Mouse (Mus musculus) stomach, embryonic 16.5 days (tissue): ENCODE measurements at regions not wholly inside any gene's neighbourhood (a gene's known extent, or its start where the extent isn't known, plus 50 kb on each side); places are given as distances from the start of the nearest gene placed in this dataset.

ENCODE experiments used
- ATAC-seq: fragments of 200-750 bp; cut with Nextera tagmentation; 2 replicates; pipeline ENCODE4 v1.8.0; 2017; ENCODE audit warnings: moderate number of reproducible peaks, moderate TSS enrichment; ENCODE audit not compliant: insufficient read depth, low FRiP score
- H3K27ac ChIP-seq: fragments of 300-500 bp; sonication (generic); 2 replicates; pipeline ENCODE4 v1.5.1; 2014; ENCODE audit warnings: low read length
- H3K27me3 ChIP-seq: fragments of 300-500 bp; sonication (generic); 2 replicates; pipeline ENCODE4 v1.6.1; 2014; ENCODE audit warnings: low read length, control low read depth, mixed read lengths; ENCODE audit not compliant: control insufficient read depth, insufficient read depth
- H3K36me3 ChIP-seq: fragments of 300-500 bp; sonication (generic); 2 replicates; pipeline ENCODE4 v1.6.1; 2014; ENCODE audit warnings: low read length; ENCODE audit not compliant: control insufficient read depth, insufficient read depth
- H3K4me1 ChIP-seq: fragments of 300-500 bp; sonication (generic); 2 replicates; pipeline ENCODE4 v1.6.1; 2014; ENCODE audit warnings: low read length, control low read depth, mixed read lengths; ENCODE audit not compliant: control insufficient read depth, insufficient read depth
- H3K4me2 ChIP-seq: fragments of 300-500 bp; sonication (generic); 2 replicates; pipeline ENCODE4 v1.6.1; 2014; ENCODE audit warnings: low read depth, low read length, mixed read lengths
- H3K4me3 ChIP-seq: fragments of 300-500 bp; sonication (generic); replicated peaks from 2 replicates; pipeline ENCODE4 v1.5.1; 2014; ENCODE audit warnings: mild to moderate bottlenecking, low read length
- H3K9ac ChIP-seq: fragments of 300-500 bp; sonication (generic); 2 replicates; pipeline ENCODE4 v1.6.1; 2014; ENCODE audit warnings: low read length
- H3K9me3 ChIP-seq: fragments of 300-500 bp; sonication (generic); replicated peaks from 2 replicates; pipeline ENCODE4 v1.6.1; 2016; ENCODE audit warnings: low read length, control low read depth; ENCODE audit not compliant: control insufficient read depth
- WGBS: fragments of 180-500 bp; shearing (Covaris S2); extraction: QIAGEN DNeasy Blood & Tissue Kit; methylation state at CpG from one replicate; pipeline ENCODE4 v1.1.7; 2014; 5-methylcytosine and 5-hydroxymethylcytosine counted together

DNA sequence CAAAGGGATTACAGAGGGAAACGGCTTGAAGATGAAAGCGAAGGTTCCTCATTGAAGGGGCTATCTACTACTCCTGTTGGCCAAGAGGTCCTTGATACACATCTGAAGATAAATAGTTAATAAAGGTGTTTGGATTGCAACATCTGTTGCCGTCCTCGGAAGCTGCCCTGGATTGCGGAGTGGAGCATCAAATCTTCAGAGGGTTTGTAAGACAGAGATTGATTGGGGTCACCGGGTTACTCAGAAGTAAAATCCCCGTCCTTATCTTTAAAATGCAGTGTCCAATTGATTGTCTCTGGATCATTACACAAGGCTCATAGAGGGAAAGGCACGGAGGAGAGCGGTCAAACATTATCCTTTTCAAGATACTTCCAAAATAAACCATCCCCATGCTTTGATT is 212.4 kb upstream of the Hes1 start:
- Histone ChIP-seq H3K4me3 (no peak overlapping the region), H3K9me3 (no peaks in the 10 kb centered on the region), H3K4me2 (no peak overlapping the region), H3K36me3 (no peaks in the 10 kb centered on the region), H3K27ac (no peak overlapping the region), H3K4me1 (no peaks in the 10 kb centered on the region), H3K27me3 (no peaks in the 10 kb centered on the region), H3K9ac (no peak overlapping the region)
- no peak for ATAC-seq
- WGBS: 32% methylated on average over 9 of the region's 9 CpGs

DNA sequence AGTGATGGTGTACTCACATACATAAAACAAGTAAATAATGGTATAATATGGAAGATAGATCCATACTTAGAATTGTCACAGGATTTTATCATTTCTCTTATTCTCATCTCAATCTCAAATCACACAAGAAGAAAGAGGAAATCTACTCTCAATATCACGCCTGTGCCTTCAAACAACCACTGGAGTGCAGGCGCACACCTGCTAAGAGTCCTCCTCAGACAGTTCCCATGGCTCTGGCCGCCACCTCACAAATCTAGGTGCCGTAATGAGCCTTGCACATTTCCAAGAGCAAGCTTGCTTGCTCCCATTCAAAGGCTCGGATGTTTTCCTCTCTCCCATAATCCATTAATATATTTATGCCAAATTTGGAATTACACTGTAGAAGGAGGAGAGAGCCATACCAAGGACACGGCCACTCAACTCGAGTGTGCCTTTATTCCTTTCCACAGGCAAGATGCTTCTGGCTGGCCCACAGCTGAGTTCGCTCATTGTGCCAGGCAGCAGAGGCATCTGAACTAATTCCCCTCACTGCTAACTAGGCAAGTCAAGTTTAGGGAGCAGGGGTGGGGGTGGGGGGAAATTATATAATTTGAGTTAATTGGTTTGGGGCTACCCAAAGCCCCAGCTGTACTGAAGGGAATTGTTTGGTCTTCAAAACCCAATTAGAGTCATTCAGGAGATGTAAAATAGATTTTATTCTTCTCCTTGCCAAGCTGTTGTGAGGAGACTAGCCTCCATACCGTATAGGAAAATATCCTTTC is 209.2 kb upstream of the Hes1 start:
- no peaks in the 10 kb centered on the region for H3K9me3 ChIP-seq
- no peaks in the 10 kb centered on the region for H3K27me3 ChIP-seq
- 80% methylated on average over 9 of the region's 9 CpGs for WGBS
- no peaks in the 10 kb centered on the region; the same call in 1 of the 2 replicates for H3K4me1 ChIP-seq
- no peak overlapping the region for H3K4me3 ChIP-seq
- no peak overlapping the region for H3K9ac ChIP-seq
- H3K27ac ChIP-seq: no peak overlapping the region
- no peaks in the 10 kb centered on the region for H3K36me3 ChIP-seq
- no peak for ATAC-seq
- no peak overlapping the region for H3K4me2 ChIP-seq

DNA sequence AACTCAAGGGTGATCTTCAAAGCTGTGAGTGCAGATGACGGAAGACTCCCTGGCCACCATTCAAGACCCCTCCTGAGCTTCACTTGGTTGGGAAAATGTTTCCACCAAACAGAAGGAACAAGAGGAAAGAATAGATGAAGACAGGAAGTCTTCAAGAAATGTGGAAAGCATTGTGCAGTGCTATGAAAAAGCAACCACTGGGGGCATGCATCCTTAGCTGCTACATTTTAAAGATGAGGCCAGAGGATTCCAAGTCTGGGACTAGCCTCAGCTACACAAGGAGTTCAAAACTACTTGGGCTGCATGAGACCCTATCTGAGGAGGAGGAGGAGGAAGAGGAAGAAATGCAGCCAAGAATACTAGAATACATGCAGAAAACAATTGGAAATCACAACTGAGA is 207.6 kb upstream of the Hes1 start:
- Histone ChIP-seq H3K36me3 (no peaks in the 10 kb centered on the region), H3K27ac (no peak overlapping the region), H3K9ac (no peak overlapping the region), H3K9me3 (no peaks in the 10 kb centered on the region), H3K4me3 (no peak overlapping the region), H3K27me3 (no peaks in the 10 kb centered on the region), H3K4me1 (peaks cover 7% of the 10 kb centered on the region), H3K4me2 (no peak overlapping the region)
- ATAC-seq: no peak
- WGBS: 93% methylated on average over 1 of the region's 1 CpGs

GRCm38 (mm10) chr16:29858645-29859044 is 205.5 kb upstream of the Hes1 start:
- Histone ChIP-seq H3K4me3 (no peak overlapping the region), H3K9me3 (no peaks in the 10 kb centered on the region), H3K27ac (no peak overlapping the region), H3K36me3 (no peaks in the 10 kb centered on the region), H3K4me2 (no peak overlapping the region), H3K27me3 (no peaks in the 10 kb centered on the region), H3K4me1 (peaks cover 7% of the 10 kb centered on the region), H3K9ac (no peak overlapping the region)
- WGBS: 68% methylated on average over 5 of the region's 5 CpGs
- no peak for ATAC-seq

DNA sequence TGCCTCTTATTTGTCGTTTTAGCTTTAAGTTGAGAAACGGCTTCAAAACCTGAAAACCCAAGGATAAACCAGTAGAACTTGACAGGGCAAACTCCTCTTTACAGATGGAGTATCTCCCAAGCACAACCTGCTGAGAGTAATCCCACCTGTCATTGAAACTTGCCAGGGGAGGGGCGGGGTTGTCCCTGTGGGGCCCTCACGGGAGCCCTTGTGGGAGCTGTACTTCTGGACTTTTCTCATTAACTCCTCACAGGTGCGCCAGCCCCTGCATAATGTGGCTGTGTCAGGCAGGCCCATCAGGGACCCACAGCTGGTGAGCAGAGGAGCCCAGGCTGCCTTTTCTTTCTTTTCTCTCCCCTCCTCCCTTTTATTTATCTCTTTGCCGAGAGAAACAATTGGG is 203.9 kb upstream of the Hes1 start:
- no peak overlapping the region for H3K4me3 ChIP-seq
- H3K4me1 ChIP-seq: peaks cover 7% of the 10 kb centered on the region
- H3K9ac ChIP-seq: no peak overlapping the region
- WGBS: 28% methylated on average over 6 of the region's 6 CpGs
- peak; percentile 55; the same call in 1 of the 2 replicates for ATAC-seq
- H3K27ac ChIP-seq: peak overlapping the region; percentile 79
- 0 out of 2 replicates have a peak overlapping the region, but pooled peaks have one; percentile 4 for H3K4me2 ChIP-seq
- no peaks in the 10 kb centered on the region for H3K27me3 ChIP-seq
- H3K9me3 ChIP-seq: no peaks in the 10 kb centered on the region
- no peaks in the 10 kb centered on the region for H3K36me3 ChIP-seq

DNA sequence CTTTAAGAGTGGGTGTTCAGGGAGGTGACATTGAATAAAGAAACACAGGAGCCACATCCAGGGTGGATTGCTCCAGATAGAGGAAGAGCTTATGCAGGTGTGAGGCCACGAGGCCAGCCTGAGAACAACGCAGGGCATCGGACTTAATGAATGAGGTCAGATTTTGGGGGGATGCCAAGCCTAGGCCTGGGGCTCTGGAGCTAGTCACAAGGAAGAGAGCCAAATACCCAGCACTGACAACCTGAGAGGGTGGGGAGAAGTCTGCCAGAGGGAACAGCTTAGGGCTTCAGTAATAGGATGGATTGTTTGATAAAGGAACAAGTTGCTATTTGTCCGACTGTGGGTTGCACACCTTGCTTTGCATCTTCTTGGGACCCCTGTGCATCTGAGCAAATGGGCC is 203.1 kb upstream of the Hes1 start:
- Histone ChIP-seq H3K9ac (peak overlapping the region; percentile 22; the same call in 1 of the 2 replicates), H3K4me1 (peaks cover 7% of the 10 kb centered on the region), H3K27me3 (no peaks in the 10 kb centered on the region), H3K9me3 (no peaks in the 10 kb centered on the region), H3K27ac (peak overlapping the region; percentile 74), H3K4me3 (no peak overlapping the region), H3K36me3 (no peaks in the 10 kb centered on the region), H3K4me2 (no peak overlapping the region)
- ATAC-seq: no peak
- 34% methylated on average over 4 of the region's 4 CpGs for WGBS

DNA sequence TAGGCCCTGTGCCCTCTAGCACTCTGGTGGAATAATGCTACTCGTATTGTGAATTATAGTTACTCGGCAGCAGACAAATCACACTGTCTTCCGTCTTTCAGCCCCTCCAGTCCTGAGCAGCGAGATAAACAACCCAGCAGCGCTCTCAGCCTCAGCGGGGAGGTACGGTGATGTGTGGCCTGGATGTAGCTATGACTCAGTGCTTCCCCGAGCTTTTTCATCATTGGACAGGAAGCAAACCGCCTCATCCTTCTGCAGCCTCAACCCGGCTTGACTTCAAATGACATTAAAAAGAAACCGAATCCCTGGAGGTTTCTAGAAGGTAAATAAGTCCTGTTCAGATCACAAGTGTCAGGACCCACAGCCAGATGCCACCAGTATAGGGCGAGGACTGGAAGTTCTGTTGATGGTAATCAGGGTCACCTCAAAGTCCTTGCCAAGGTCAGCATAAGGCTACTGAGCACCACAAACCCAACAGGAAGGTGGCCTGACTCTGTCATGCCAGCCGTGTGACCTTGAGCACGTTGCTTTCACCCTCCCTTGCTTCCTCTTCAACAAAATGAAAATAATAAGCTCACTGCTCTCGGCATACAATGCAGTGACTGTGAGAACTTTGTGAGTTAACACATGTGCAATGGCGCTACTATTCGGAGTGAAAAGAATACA is 199.0 kb upstream of the Hes1 start:
- Histone ChIP-seq H3K9ac (no peak overlapping the region), H3K27me3 (no peaks in the 10 kb centered on the region), H3K4me3 (no peak overlapping the region), H3K4me2 (no peak overlapping the region), H3K9me3 (no peaks in the 10 kb centered on the region), H3K27ac (no peak overlapping the region), H3K4me1 (peaks cover 7% of the 10 kb centered on the region), H3K36me3 (no peaks in the 10 kb centered on the region)
- ATAC-seq: no peak
- WGBS: 54% methylated on average over 17 of the region's 17 CpGs

GRCm38 (mm10) chr16:29871395-29871794 is 192.8 kb upstream of the Hes1 start:
- 75% methylated on average over 5 of the region's 5 CpGs for WGBS
- Histone ChIP-seq H3K4me2 (no peak overlapping the region), H3K27me3 (no peaks in the 10 kb centered on the region), H3K36me3 (no peaks in the 10 kb centered on the region), H3K4me3 (no peak overlapping the region), H3K4me1 (0 out of 2 replicates have a peak, but pooled peaks cover 3% of the 10 kb centered on the region), H3K9ac (0 out of 2 replicates have a peak overlapping the region, but pooled peaks have one; percentile 12), H3K9me3 (no peaks in the 10 kb centered on the region), H3K27ac (no peak overlapping the region)
- peak; percentile 75; the same call in 1 of the 2 replicates for ATAC-seq

DNA sequence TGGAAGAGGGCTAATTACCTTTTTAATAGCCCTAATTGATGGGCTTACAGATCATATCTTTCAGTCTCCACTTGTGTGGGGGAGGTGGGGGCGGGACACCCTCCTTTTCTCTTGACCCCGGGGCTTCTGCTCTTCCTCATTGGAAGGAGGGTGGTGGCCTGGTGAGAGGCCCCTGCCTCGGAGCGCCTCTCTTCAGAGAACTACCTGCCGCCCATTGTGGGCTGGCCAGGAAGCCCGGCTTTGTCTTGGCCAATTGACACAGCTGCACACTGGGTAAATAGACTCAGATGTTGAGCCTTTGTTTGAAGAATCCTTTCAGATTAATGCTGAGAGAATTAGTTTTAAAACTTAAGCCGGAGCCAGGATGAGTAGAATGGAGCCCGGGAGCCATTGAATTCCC is 188.0 kb upstream of the Hes1 start:
- WGBS: 42% methylated on average over 8 of the region's 8 CpGs
- H3K27ac ChIP-seq: peak overlapping the region; percentile 49; the same call in 1 of the 2 replicates
- H3K4me2 ChIP-seq: no peak overlapping the region
- no peaks in the 10 kb centered on the region for H3K27me3 ChIP-seq
- H3K9ac ChIP-seq: no peak overlapping the region
- no peaks in the 10 kb centered on the region for H3K36me3 ChIP-seq
- no peak for ATAC-seq
- H3K4me1 ChIP-seq: peaks cover 10% of the 10 kb centered on the region; the same call in 1 of the 2 replicates
- H3K4me3 ChIP-seq: no peak overlapping the region
- H3K9me3 ChIP-seq: no peaks in the 10 kb centered on the region
